Mouse (Mus musculus) cortical plate, adult 2 months (tissue): ENCODE data around the gene Polr1e. TPM values are rescaled to one million over a fixed set of nuclear protein-coding genes. Genes with fewer than 3 reads are reported as not detected.
"Not testable (repeated sequence)": the region's sequence is repeated elsewhere in the genome, so short reads cannot be mapped to it uniquely, and the experiment has no call there.

Experiments
- H3K27ac ChIP-seq: fragments of 200-500 bp; 2 replicates; pipeline ENCODE4 v1.5.1; 2012; ENCODE audit warnings: low read length, control low read depth, inconsistent platforms; ENCODE audit not compliant: insufficient read depth
- H3K4me1 ChIP-seq: fragments of 200-500 bp; 2 replicates; pipeline ENCODE4 v1.6.1; 2011; ENCODE audit warnings: low read length; ENCODE audit not compliant: control insufficient read depth, insufficient read depth
- H3K4me3 ChIP-seq: fragments of 200-500 bp; 2 replicates; pipeline ENCODE4 v1.5.1; 2011; ENCODE audit warnings: mild to moderate bottlenecking, low read length, control low read depth; ENCODE audit not compliant: insufficient read depth
- CTCF ChIP-seq: fragments of 200-500 bp; IDR thresholded peaks from 2 replicates; pipeline ENCODE4 v1.5.1; 2011; ENCODE audit warnings: mild to moderate bottlenecking, control low read depth, low read length; ENCODE audit not compliant: insufficient read depth; ENCODE audit errors: extremely low read depth
- POLR2A ChIP-seq: fragments of 200-500 bp; IDR thresholded peaks from 2 replicates; pipeline ENCODE4 v1.6.1; 2011; ENCODE audit warnings: mild to moderate bottlenecking, low read length, control low read depth; ENCODE audit not compliant: insufficient read depth; ENCODE audit errors: extremely low read depth
- polyA plus RNA-seq: library from polyadenylated mRNA; depleted of rRNA; stranded (reverse); fragments of >200 nt; gene quantifications from 2 replicates; pipeline ENCODE4 v1.2.3, GENCODE M21; 2012

Polr1e gene
- polyA plus RNA-seq, 1 experiment, result 11.4 TPM

GRCm38 (mm10) chr4:44979794-44980338 is 38.5 kb upstream of the Polr1e start:
- Histone ChIP-seq H3K27ac (no peak overlapping the region), H3K4me3 (no peak overlapping the region), H3K4me1 (no peaks in the 10 kb centered on the region; the same call in 1 of the 2 replicates)
- TF ChIP-seq CTCF (no peak), POLR2A (no peak)

- peak within 1 kb of the TSS; percentile 68 for H3K27ac ChIP-seq
- no peaks in the 10 kb centered on the region; the same call in 1 of the 2 replicates for H3K4me1 ChIP-seq
- TF ChIP-seq CTCF, result no peak
- TF ChIP-seq POLR2A, result peak; percentile 80
- peak within 1 kb of the TSS; percentile 63 for H3K4me3 ChIP-seq
Measured at GRCm38 (mm10) chr4:44981280-44981973, 37.0 kb upstream of the Polr1e start, which contains the start of gene Grhpr. Gene Grhpr (plus strand): TSS chr4:44981395.

GRCm38 (mm10) chr4:44981974-44982287 is 36.5 kb upstream of the Polr1e start:
- no peaks in the 10 kb centered on the region; the same call in 1 of the 2 replicates for H3K4me1 ChIP-seq
- no peak overlapping the region for H3K27ac ChIP-seq
- TF ChIP-seq POLR2A (no peak), CTCF (no peak)
- peak overlapping the region; percentile 63 for H3K4me3 ChIP-seq

GRCm38 (mm10) chr4:44982440-44983130 is 35.8 kb upstream of the Polr1e start:
- no peak for TF ChIP-seq POLR2A
- TF ChIP-seq CTCF, result no peak
- Histone ChIP-seq H3K4me3 (no peak overlapping the region), H3K4me1 (no peaks in the 10 kb centered on the region; the same call in 1 of the 2 replicates), H3K27ac (no peak overlapping the region)

GRCm38 (mm10) chr4:44983131-44983740 is 35.1 kb upstream of the Polr1e start:
- TF ChIP-seq POLR2A (no peak), CTCF (no peak)
- Histone ChIP-seq H3K4me3 (no peak overlapping the region), H3K4me1 (no peaks in the 10 kb centered on the region; the same call in 1 of the 2 replicates), H3K27ac (no peak overlapping the region)

GRCm38 (mm10) chr4:44990560-44990959 is 27.8 kb upstream of the Polr1e start:
- Histone ChIP-seq H3K4me1 (no peaks in the 10 kb centered on the region), H3K27ac (no peak overlapping the region), H3K4me3 (no peak overlapping the region)
- no peak for TF ChIP-seq CTCF
- TF ChIP-seq POLR2A, result no peak

GRCm38 (mm10) chr4:44992330-44992729 is 26.1 kb upstream of the Polr1e start:
- H3K27ac ChIP-seq, H3K4me1 ChIP-seq, H3K4me3 ChIP-seq: not testable (repeated sequence)

- H3K4me1 ChIP-seq, H3K4me3 ChIP-seq: not testable (repeated sequence)
Measured at GRCm38 (mm10) chr4:44993179-44993578, 25.2 kb upstream of the Polr1e start.

GRCm38 (mm10) chr4:44993847-44994246 is 24.5 kb upstream of the Polr1e start:
- no peak overlapping the region for H3K27ac ChIP-seq
- H3K4me3 ChIP-seq, result no peak overlapping the region
- H3K4me1 ChIP-seq, result no peaks in the 10 kb centered on the region
- no peak for TF ChIP-seq CTCF
- no peak for TF ChIP-seq POLR2A

More at GRCm38 (mm10) chr4:44993179-44993578, 25.2 kb upstream of the Polr1e start:
- H3K27ac ChIP-seq, result not testable (repeated sequence)

GRCm38 (mm10) chr4:44994776-44995175 is 23.6 kb upstream of the Polr1e start:
- H3K4me1 ChIP-seq, result no peaks in the 10 kb centered on the region
- no peak for TF ChIP-seq CTCF
- no peak for TF ChIP-seq POLR2A
- no peak overlapping the region for H3K27ac ChIP-seq
- H3K4me3 ChIP-seq, result no peak overlapping the region
